Mouse (Mus musculus): ENCODE results near the gene Morn3.

Gene Morn3

GRCm38 (mm10) chr5:123059757-123060520 is 13.1 kb upstream of the Morn3 start:
- DNase-seq, result peak; percentile 55 to 69

- no peak for DNase-seq
Measured at GRCm38 (mm10) chr5:123058251-123059102, 11.7 kb upstream of the Morn3 start.

GRCm38 (mm10) chr5:123057366-123058250 is 10.8 kb upstream of the Morn3 start:
- peak; percentile 99 to 100 for DNase-seq

GRCm38 (mm10) chr5:123051736-123052135 is 4.9 kb upstream of the Morn3 start:
- no peak for DNase-seq

GRCm38 (mm10) chr5:123050918-123051317 is 4.1 kb upstream of the Morn3 start:
- DNase-seq, result peak in 1 of 2 experiments; percentile 31

GRCm38 (mm10) chr5:123049271-123049670 is 2.5 kb upstream of the Morn3 start:
- DNase-seq, result no peak

GRCm38 (mm10) chr5:123045561-123046295 is 1.1 kb downstream of the Morn3 start:
- peak; percentile 79 for DNase-seq

GRCm38 (mm10) chr5:123043856-123044255 is 3.0 kb downstream of the Morn3 start:
- DNase-seq, result peak; percentile 42 to 57

GRCm38 (mm10) chr5:123040796-123041195 is 6.0 kb downstream of the Morn3 start:
- no peak for DNase-seq

- DNase-seq, result peak; percentile 59 to 70
Measured at GRCm38 (mm10) chr5:123039120-123039752, 7.6 kb downstream of the Morn3 start.

- no peak for DNase-seq
Measured at GRCm38 (mm10) chr5:123038115-123038514, 8.7 kb downstream of the Morn3 start.

- peak; percentile 60 to 64 for DNase-seq
Measured at GRCm38 (mm10) chr5:123035564-123035963, 11.3 kb downstream of the Morn3 start.

GRCm38 (mm10) chr5:123035089-123035488 is 11.7 kb downstream of the Morn3 start:
- no peak for DNase-seq

GRCm38 (mm10) chr5:123033646-123034160 is 13.1 kb downstream of the Morn3 start:
- no peak for DNase-seq

- no peak for DNase-seq
Measured at GRCm38 (mm10) chr5:123031312-123031711, 15.5 kb downstream of the Morn3 start.

- peak in 1 of 2 experiments; percentile 55 for DNase-seq
Measured at GRCm38 (mm10) chr5:123029729-123030128, 17.1 kb downstream of the Morn3 start.

- peak; percentile 62 to 65 for DNase-seq
Measured at GRCm38 (mm10) chr5:123027436-123027835, 19.4 kb downstream of the Morn3 start.

- no peak for DNase-seq
Measured at GRCm38 (mm10) chr5:123026414-123026813, 20.4 kb downstream of the Morn3 start.

GRCm38 (mm10) chr5:123024965-123025573 is 21.7 kb downstream of the Morn3 start:
- no peak for DNase-seq

- no peak for DNase-seq
Measured at GRCm38 (mm10) chr5:123024312-123024711, 22.5 kb downstream of the Morn3 start.

- no peak for DNase-seq
Measured at GRCm38 (mm10) chr5:123023049-123023448, 23.8 kb downstream of the Morn3 start.

Data from cerebellum, postnatal 10 days (tissue).